Mouse (Mus musculus) hindbrain, embryonic 11.5 days (tissue): Measurements from ENCODE around the gene Sh2d1b1. TPM values are rescaled to one million over a fixed set of nuclear protein-coding genes. Genes with fewer than 3 reads are reported as not detected.
"Not testable (repeated sequence)": the region's sequence is repeated elsewhere in the genome, so short reads cannot be mapped to it uniquely, and the experiment has no call there.

Source experiments
- ATAC-seq: fragments of 200-750 bp; cut with Nextera tagmentation; 2 replicates; pipeline ENCODE4 v1.8.0; 2017; ENCODE audit warnings: mild to moderate bottlenecking, moderate TSS enrichment, moderate library complexity; ENCODE audit not compliant: low FRiP score
- DNase-seq: peaks from one replicate; pipeline ENCODE4 v3.0.0-alpha.2; 2015; ENCODE audit warnings: low spot score
- H3K27ac ChIP-seq: fragments of 300-500 bp; sonication (generic); 2 replicates; pipeline ENCODE4 v1.5.1; 2014; ENCODE audit warnings: mild to moderate bottlenecking, low read depth, low read length
- H3K27me3 ChIP-seq: fragments of 300-500 bp; sonication (generic); 2 replicates; pipeline ENCODE4 v1.6.1; 2014; ENCODE audit warnings: mild to moderate bottlenecking, low read length, moderate library complexity, mixed read lengths; ENCODE audit not compliant: control insufficient read depth, insufficient read depth
- H3K36me3 ChIP-seq: fragments of 300-500 bp; sonication (generic); 2 replicates; pipeline ENCODE4 v1.6.1; 2014; ENCODE audit warnings: mild to moderate bottlenecking, low read length, moderate library complexity, mixed read lengths; ENCODE audit not compliant: control insufficient read depth, insufficient read depth
- H3K4me1 ChIP-seq: fragments of 300-500 bp; sonication (generic); replicated peaks from 2 replicates; pipeline ENCODE4 v1.6.1; 2014; ENCODE audit warnings: low read length, mixed read lengths; ENCODE audit not compliant: control insufficient read depth, insufficient read depth
- H3K4me2 ChIP-seq: fragments of 300-500 bp; sonication (generic); replicated peaks from 2 replicates; pipeline ENCODE4 v1.6.1; 2014; ENCODE audit warnings: mild to moderate bottlenecking, low read depth, low read length
- H3K4me3 ChIP-seq: fragments of 300-500 bp; sonication (generic); 2 replicates; pipeline ENCODE4 v1.5.1; 2014; ENCODE audit warnings: low read depth, low read length
- H3K9ac ChIP-seq: fragments of 300-500 bp; sonication (generic); 2 replicates; pipeline ENCODE4 v1.6.1; 2014; ENCODE audit warnings: low read depth, low read length
- H3K9me3 ChIP-seq: fragments of 300-500 bp; sonication (generic); 2 replicates; pipeline ENCODE4 v1.6.1; 2016; ENCODE audit warnings: low read length; ENCODE audit not compliant: control insufficient read depth
- WGBS: fragments of 180-500 bp; shearing (Covaris S2); extraction: QIAGEN DNeasy Blood & Tissue Kit; methylation state at CpG from one replicate; pipeline ENCODE4 v1.1.7; 2014; 5-methylcytosine and 5-hydroxymethylcytosine counted together
- polyA plus RNA-seq: library from polyadenylated mRNA; unstranded; fragments of >200 nt; fragmentation: Nextera tagmentation; extraction: Ambion mirVana; gene quantifications from 2 replicates; pipeline ENCODE4 v1.2.1, GENCODE M21; 2014

Sh2d1b1 gene
- polyA plus RNA-seq, result 0.08 TPM in 1 of 2 replicates, not detected in the other

GRCm38 (mm10) chr1:170277016-170277415 is at the start of gene Sh2d1b1:
Gene Sh2d1b1 (plus strand): TSS chr1:170277320.
- H3K27ac ChIP-seq, result no peak within 1 kb of the TSS
- H3K27me3 ChIP-seq, result no peaks in the 10 kb centered on the region
- no peak within 1 kb of the TSS for H3K9ac ChIP-seq
- H3K4me1 ChIP-seq, result no peaks in the 10 kb centered on the region
- ATAC-seq (no peak), DNase-seq (no peak)
- WGBS, result 86% methylated on average over 2 of the region's 3 CpGs
- H3K4me3 ChIP-seq, result no peak within 1 kb of the TSS
- no peak within 1 kb of the TSS for H3K4me2 ChIP-seq
- no peaks in the 10 kb centered on the region for H3K9me3 ChIP-seq
- no peaks in the 10 kb centered on the region for H3K36me3 ChIP-seq

- not testable (repeated sequence) for H3K9me3 ChIP-seq, H3K4me1 ChIP-seq, H3K27ac ChIP-seq, H3K4me3 ChIP-seq, H3K4me2 ChIP-seq, H3K27me3 ChIP-seq, H3K9ac ChIP-seq, ATAC-seq, H3K36me3 ChIP-seq, DNase-seq
- WGBS, result 84% methylated on average over 5 of the region's 6 CpGs
These were observed 44.4 kb upstream of the Sh2d1b1 start, which contains the start of gene Sh2d1b2 for GRCm38 (mm10) chr1:170232688-170233087. Gene Sh2d1b2 (plus strand): TSS chr1:170232749.

GRCm38 (mm10) chr1:170245016-170245415 is 32.1 kb upstream of the Sh2d1b1 start:
- Histone ChIP-seq H3K36me3 (no peaks in the 10 kb centered on the region), H3K27ac (no peak overlapping the region), H3K27me3 (no peaks in the 10 kb centered on the region), H3K4me1 (no peaks in the 10 kb centered on the region), H3K4me3 (no peak overlapping the region), H3K9ac (no peak overlapping the region), H3K4me2 (no peak overlapping the region), H3K9me3 (no peaks in the 10 kb centered on the region)
- WGBS, result 84% methylated on average over 3 of the region's 3 CpGs
- no peak for ATAC-seq
- DNase-seq, result no peak

GRCm38 (mm10) chr1:170254893-170255559 is 22.1 kb upstream of the Sh2d1b1 start:
- ATAC-seq (peak; percentile 87), DNase-seq (no peak)
- Histone ChIP-seq H3K9ac (peak overlapping the region; percentile 87), H3K27me3 (no peaks in the 10 kb centered on the region), H3K27ac (no peak overlapping the region), H3K9me3 (no peaks in the 10 kb centered on the region), H3K4me1 (no peaks in the 10 kb centered on the region), H3K4me3 (peak overlapping the region; percentile 82), H3K4me2 (peak overlapping the region; percentile 65), H3K36me3 (no peaks in the 10 kb centered on the region)
- WGBS, result 30% methylated on average over 30 of the region's 30 CpGs

GRCm38 (mm10) chr1:170255560-170255910 is 21.6 kb upstream of the Sh2d1b1 start:
- Histone ChIP-seq H3K27ac (no peak overlapping the region), H3K9me3 (no peaks in the 10 kb centered on the region), H3K36me3 (no peaks in the 10 kb centered on the region), H3K9ac (peak overlapping the region; percentile 87), H3K4me2 (peak overlapping the region; percentile 65), H3K4me3 (peak overlapping the region; percentile 82), H3K27me3 (no peaks in the 10 kb centered on the region), H3K4me1 (no peaks in the 10 kb centered on the region)
- DNase-seq (peak; percentile 89), ATAC-seq (peak; percentile 100)
- WGBS, result 3% methylated on average over 28 of the region's 32 CpGs

- WGBS, result 87% methylated on average over 6 of the region's 6 CpGs
- Histone ChIP-seq H3K27me3 (no peaks in the 10 kb centered on the region), H3K4me1 (no peaks in the 10 kb centered on the region), H3K4me2 (no peak overlapping the region), H3K9me3 (no peaks in the 10 kb centered on the region), H3K27ac (no peak overlapping the region), H3K36me3 (no peaks in the 10 kb centered on the region), H3K9ac (no peak overlapping the region), H3K4me3 (no peak overlapping the region)
- no peak for ATAC-seq
- DNase-seq, result no peak
These were observed 6.8 kb upstream of the Sh2d1b1 start for GRCm38 (mm10) chr1:170270281-170270680.

GRCm38 (mm10) chr1:170270696-170271095 is 6.4 kb upstream of the Sh2d1b1 start:
- Histone ChIP-seq H3K9me3 (no peaks in the 10 kb centered on the region), H3K4me1 (no peaks in the 10 kb centered on the region), H3K36me3 (no peaks in the 10 kb centered on the region), H3K9ac (no peak overlapping the region), H3K27me3 (no peaks in the 10 kb centered on the region), H3K4me3 (no peak overlapping the region), H3K27ac (no peak overlapping the region), H3K4me2 (no peak overlapping the region)
- no peak for DNase-seq
- 84% methylated on average over 4 of the region's 4 CpGs for WGBS
- no peak for ATAC-seq

GRCm38 (mm10) chr1:170273252-170273651 is 3.9 kb upstream of the Sh2d1b1 start:
- DNase-seq, result no peak
- ATAC-seq, result no peak

GRCm38 (mm10) chr1:170282415-170283129 is 5.5 kb downstream of the Sh2d1b1 start:
- Histone ChIP-seq H3K9me3 (no peaks in the 10 kb centered on the region), H3K4me2 (no peak overlapping the region), H3K27me3 (no peaks in the 10 kb centered on the region), H3K36me3 (no peaks in the 10 kb centered on the region), H3K9ac (no peak overlapping the region), H3K4me1 (no peaks in the 10 kb centered on the region), H3K27ac (no peak overlapping the region), H3K4me3 (no peak overlapping the region)
- ATAC-seq (no peak), DNase-seq (no peak)
- 80% methylated on average over 4 of the region's 4 CpGs for WGBS

More at GRCm38 (mm10) chr1:170273252-170273651, 3.9 kb upstream of the Sh2d1b1 start:
- no peak overlapping the region for H3K9ac ChIP-seq
- no peaks in the 10 kb centered on the region for H3K4me1 ChIP-seq
- no peaks in the 10 kb centered on the region for H3K27me3 ChIP-seq
- H3K9me3 ChIP-seq, result no peaks in the 10 kb centered on the region
- no peak overlapping the region for H3K27ac ChIP-seq
- no peak overlapping the region for H3K4me2 ChIP-seq
- no peak overlapping the region for H3K4me3 ChIP-seq
- H3K36me3 ChIP-seq, result no peaks in the 10 kb centered on the region
